Mouse (Mus musculus): ENCODE measurements at regions not wholly inside any gene's neighbourhood (a gene's known extent, or its start where the extent isn't known, plus 50 kb on each side); places are given as distances from the start of the nearest gene placed in this dataset.
"Not testable (repeated sequence)": the region's sequence is repeated elsewhere in the genome, so short reads cannot be mapped to it uniquely, and the experiment has no call there.

DNA sequence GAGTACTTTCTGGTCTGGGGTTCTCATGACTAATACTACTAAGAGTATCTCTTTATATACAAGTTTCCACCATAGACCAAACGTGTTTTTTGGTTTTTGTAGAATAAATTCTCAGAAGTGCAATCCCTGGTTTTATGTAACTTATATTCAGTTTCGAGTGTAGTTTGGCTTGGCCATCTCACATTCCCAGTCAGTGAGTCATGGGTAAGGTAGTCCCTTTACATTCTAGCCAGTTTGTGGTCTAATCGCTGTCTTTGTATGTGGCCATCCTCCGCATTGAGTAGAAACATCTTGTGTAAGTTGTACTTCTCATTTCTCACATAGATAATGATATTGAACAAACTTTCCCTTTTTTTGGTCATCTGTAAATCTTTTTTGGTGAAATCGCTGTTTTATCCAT lies 88.3 kb downstream of the Anxa5 start:
- H3K4me2 ChIP-seq, result no peak overlapping the region
- H3K9ac ChIP-seq (replicated peaks), result no peak overlapping the region
- no peaks in the 10 kb centered on the region for H3K9me3 ChIP-seq (replicated peaks)
- no peaks in the 10 kb centered on the region for H3K27me3 ChIP-seq (replicated peaks)
- H3K36me3 ChIP-seq, result no peaks in the 10 kb centered on the region
- ATAC-seq (ENCODE audit: low FRiP score), result no peak
- H3K4me1 ChIP-seq, result no peaks in the 10 kb centered on the region
- WGBS, result 91% methylated on average over 5 of the region's 5 CpGs
- H3K4me3 ChIP-seq (replicated peaks), result no peak overlapping the region
- no peak overlapping the region for H3K27ac ChIP-seq (replicated peaks)

DNA sequence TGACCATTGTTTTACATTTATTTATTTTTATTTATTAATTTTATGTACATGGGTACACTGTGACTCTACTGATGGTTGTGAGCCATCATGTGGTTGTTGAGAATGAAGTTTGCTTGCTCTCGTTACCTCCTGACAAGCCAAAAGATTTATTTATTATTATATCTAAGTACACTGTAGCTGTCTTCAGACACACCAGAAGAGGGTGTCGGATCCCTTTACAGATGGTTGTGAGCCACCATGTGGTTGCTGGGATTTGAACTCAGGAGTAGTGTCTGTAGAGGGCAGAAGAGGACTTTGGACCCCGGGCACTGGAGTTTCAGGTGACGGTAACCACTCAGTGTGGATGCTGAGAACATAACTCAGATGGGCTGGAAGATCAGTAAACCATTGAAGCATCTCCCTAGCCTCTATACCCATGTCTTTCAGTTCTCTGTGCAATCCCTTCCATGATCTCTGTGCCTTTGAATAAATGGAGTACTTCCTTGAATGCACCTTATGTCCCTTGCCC lies 92.2 kb downstream of the Anxa5 start:
- 92% methylated on average over 4 of the region's 4 CpGs for WGBS

DNA sequence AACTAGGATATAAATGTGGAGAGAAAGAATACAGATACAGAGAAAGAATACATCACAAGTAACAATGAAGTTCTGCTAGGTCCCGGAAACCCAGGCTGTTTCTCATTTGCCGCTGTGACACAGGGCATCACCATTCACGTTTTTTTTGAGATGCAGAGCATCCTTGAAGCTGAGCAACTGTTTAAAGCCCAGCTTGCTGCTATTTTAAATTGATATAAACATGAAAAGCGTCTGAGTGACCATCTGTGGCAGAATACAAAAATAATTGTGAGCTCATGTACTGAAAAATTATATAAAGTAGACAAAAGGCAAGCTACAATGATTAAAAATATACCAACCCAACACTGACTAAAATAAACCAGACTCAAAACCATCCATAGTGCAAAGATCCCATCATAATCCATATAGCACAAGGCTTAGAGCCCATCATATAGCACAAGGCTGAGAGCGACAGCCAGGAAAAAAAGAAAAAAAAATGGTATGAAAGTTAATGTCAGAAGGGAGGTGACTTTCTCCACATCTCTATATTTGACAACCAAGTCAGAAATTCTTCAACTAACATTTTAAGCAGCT lies 94.0 kb downstream of the Anxa5 start:
- Histone ChIP-seq H3K27me3 (replicated peaks) (no peaks in the 10 kb centered on the region), H3K9me3 (replicated peaks) (no peaks in the 10 kb centered on the region), H3K4me3 (replicated peaks) (no peak overlapping the region), H3K27ac (replicated peaks) (no peak overlapping the region), H3K36me3 (no peaks in the 10 kb centered on the region), H3K9ac (replicated peaks) (no peak overlapping the region), H3K4me1 (no peaks in the 10 kb centered on the region), H3K4me2 (no peak overlapping the region)
- ATAC-seq (ENCODE audit: low FRiP score), result no peak
- 84% methylated on average over 5 of the region's 5 CpGs for WGBS

More for the DNA sequence above, 92.2 kb downstream of the Anxa5 start:
- Histone ChIP-seq H3K27me3 (replicated peaks) (no peaks in the 10 kb centered on the region), H3K27ac (replicated peaks) (no peak overlapping the region), H3K4me3 (replicated peaks) (no peak overlapping the region), H3K4me2 (no peak overlapping the region), H3K9me3 (replicated peaks) (no peaks in the 10 kb centered on the region), H3K9ac (replicated peaks) (no peak overlapping the region), H3K36me3 (no peaks in the 10 kb centered on the region), H3K4me1 (no peaks in the 10 kb centered on the region)
- no peak for ATAC-seq (ENCODE audit: low FRiP score)

DNA sequence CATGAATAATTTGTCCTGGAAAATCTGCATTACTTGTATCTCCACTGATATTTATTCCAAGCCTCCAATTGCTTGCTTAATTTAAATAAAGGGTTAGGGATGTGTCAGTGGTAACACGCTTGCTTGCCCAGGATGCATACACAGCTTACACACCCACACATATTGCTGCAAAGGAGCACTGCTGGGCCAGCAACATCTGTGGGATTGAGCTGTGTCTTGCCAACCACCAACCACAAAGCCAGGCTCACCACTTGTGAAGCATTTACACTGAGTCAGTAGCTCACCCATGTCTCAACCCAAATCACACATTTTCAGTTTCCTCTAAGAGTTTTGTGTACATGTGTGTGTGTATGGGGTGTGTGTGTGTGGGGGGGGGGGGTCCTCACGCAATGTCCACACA lies 100.0 kb downstream of the Anxa5 start:
- H3K9me3 ChIP-seq (replicated peaks), result no peaks in the 10 kb centered on the region
- no peaks in the 10 kb centered on the region for H3K4me1 ChIP-seq
- 80% methylated on average over 2 of the region's 2 CpGs for WGBS
- H3K36me3 ChIP-seq, result no peaks in the 10 kb centered on the region
- H3K27ac ChIP-seq (replicated peaks), result no peak overlapping the region
- H3K27me3 ChIP-seq (replicated peaks), result no peaks in the 10 kb centered on the region
- ATAC-seq (ENCODE audit: low FRiP score), result no peak
- H3K4me3 ChIP-seq (replicated peaks), result no peak overlapping the region
- H3K9ac ChIP-seq (replicated peaks), result no peak overlapping the region
- H3K4me2 ChIP-seq, result no peak overlapping the region

DNA sequence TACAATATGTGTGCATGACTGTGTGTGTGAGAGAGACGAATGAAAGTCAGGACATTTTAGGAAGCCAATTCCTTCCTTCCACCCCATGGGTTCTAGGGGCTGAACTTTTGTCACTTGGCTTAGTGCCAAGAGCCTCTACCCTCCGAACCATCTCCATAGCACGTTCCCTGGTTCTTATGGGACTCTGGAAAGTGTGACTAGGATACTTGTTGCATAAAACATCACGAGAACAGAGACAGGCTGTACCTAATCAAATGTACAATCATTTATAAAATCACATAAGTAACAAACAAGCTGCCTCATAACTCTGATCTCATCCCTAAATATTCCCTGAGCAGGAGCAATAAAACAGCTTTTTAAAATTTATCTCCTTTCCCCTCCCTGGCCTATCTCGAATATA lies 100.8 kb downstream of the Anxa5 start:
- Histone ChIP-seq H3K4me2 (no peak overlapping the region), H3K9ac (replicated peaks) (no peak overlapping the region), H3K36me3 (no peaks in the 10 kb centered on the region), H3K4me3 (replicated peaks) (no peak overlapping the region), H3K9me3 (replicated peaks) (no peaks in the 10 kb centered on the region), H3K4me1 (no peaks in the 10 kb centered on the region), H3K27ac (replicated peaks) (no peak overlapping the region), H3K27me3 (replicated peaks) (no peaks in the 10 kb centered on the region)
- 64% methylated on average over 5 of the region's 5 CpGs for WGBS
- no peak for ATAC-seq (ENCODE audit: low FRiP score)

DNA sequence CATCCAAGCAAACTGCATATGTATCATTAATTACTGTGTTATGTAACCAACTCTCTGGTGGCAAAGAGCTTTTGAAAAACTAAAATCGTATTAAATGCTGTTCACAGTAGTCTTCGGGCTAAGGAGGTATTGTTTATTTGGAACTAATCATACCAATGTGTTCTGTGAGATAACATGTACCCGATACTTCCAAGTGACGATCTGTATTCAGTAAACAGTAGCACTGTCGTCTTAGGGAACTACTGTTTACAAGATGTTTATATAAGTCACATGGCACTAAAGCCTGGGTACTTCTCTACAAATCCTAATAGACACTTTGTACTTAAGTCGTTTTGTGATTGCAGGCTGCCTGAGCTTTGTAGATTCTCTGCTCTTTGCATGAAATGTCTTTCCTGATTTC lies 114.8 kb downstream of the Anxa5 start:
- WGBS, result 84% methylated on average over 6 of the region's 6 CpGs
- no peak overlapping the region for H3K27ac ChIP-seq (replicated peaks)
- H3K4me3 ChIP-seq (replicated peaks), result no peak overlapping the region
- H3K4me1 ChIP-seq, result no peaks in the 10 kb centered on the region
- no peak for ATAC-seq (ENCODE audit: low FRiP score)
- no peaks in the 10 kb centered on the region for H3K9me3 ChIP-seq (replicated peaks)
- H3K36me3 ChIP-seq, result no peaks in the 10 kb centered on the region
- H3K9ac ChIP-seq (replicated peaks), result no peak overlapping the region
- H3K27me3 ChIP-seq (replicated peaks), result no peaks in the 10 kb centered on the region
- H3K4me2 ChIP-seq, result no peak overlapping the region

DNA sequence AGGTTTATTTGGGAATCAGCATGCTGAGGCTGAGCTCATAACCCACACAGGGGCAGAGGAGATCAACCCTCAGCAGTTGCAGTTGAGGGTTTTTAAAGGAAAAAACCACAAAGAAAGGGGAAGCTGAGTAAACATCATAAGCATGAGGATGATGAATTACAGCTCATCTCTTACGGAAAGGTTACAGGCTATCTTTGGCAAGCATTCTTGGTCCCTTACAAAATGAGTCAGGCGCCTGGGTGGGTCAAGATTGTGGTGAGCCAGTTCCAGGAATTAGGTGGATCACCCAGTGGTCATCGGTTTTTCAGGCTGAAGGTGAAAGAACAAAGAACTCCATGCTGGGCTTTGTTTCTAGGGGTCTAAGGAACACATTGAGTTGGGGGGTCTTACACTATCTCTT lies 121.5 kb downstream of the Anxa5 start:
- H3K27ac ChIP-seq (replicated peaks); ATAC-seq (ENCODE audit: low FRiP score); H3K4me2 ChIP-seq; H3K36me3 ChIP-seq; H3K9me3 ChIP-seq (replicated peaks); H3K4me1 ChIP-seq; H3K4me3 ChIP-seq (replicated peaks); H3K27me3 ChIP-seq (replicated peaks); H3K9ac ChIP-seq (replicated peaks): not testable (repeated sequence)
- whole genome bisulfite sequencing, result 97% methylated on average over 3 of the region's 3 CpGs

DNA sequence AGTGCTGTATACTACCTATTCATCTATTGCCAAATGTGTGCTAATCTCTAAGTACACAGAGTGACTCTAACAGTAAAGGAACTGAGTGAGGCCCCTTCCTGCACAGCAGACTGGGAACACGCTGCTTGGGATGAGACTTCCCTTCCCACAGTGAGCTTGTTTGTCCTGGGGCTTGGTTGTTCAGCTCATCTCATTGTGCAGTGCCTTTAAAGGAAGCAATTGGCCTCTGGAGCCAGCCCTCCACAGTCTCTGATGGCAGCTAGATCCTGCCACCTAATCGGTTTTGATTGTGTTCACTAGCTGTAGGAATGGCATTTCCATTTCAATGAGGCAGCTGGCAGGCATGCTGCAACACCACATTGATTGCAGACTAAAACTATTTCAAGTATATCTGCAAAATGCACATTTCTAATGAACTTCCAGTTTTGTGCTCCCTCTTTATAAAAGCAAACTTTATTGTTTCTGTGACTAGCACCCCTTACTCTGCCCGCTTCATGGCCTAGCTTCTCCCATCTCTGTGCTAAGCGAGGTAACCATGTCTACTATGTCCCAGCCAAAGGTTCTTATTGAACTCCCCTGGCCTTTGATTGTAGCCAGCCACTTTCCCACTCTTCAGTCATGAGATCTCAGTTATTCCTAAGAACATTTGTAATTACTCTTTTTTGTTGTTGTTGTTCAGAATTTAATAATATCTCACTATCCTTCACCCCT lies 123.5 kb downstream of the Anxa5 start:
- Histone ChIP-seq H3K4me2 (no peak overlapping the region), H3K9me3 (replicated peaks) (no peaks in the 10 kb centered on the region), H3K4me1 (peaks cover 5% of the 10 kb centered on the region; the same call in 1 of the 2 replicates), H3K4me3 (replicated peaks) (no peak overlapping the region), H3K27me3 (replicated peaks) (no peaks in the 10 kb centered on the region), H3K9ac (replicated peaks) (no peak overlapping the region), H3K27ac (replicated peaks) (0 out of 2 replicates have a peak overlapping the region, but pooled peaks have one; percentile 13), H3K36me3 (no peaks in the 10 kb centered on the region)
- ATAC-seq (ENCODE audit: low FRiP score), result peak; percentile 61; the same call in 1 of the 2 replicates
- WGBS, result 36% methylated on average over 4 of the region's 4 CpGs

DNA sequence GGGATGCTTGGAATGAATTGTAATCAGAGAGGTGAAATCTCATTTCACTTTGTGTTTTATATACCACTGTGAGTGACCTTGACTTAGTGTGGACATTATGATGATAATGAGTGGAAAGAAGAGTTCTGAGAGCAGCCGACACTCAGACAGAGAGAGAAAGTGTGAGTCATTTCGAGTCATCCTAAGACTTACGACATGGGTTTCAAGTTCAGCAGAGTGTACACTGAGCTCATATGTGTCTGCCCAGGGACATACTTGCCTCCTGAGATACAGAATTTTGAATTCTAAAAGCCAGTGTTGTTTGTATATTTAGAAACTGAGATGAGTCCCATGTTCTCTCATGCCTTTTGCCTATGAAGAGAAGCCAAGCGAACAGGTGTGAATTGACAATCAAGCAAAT lies 126.6 kb downstream of the Anxa5 start:
- Histone ChIP-seq H3K9ac (replicated peaks) (no peak overlapping the region), H3K27me3 (replicated peaks) (no peaks in the 10 kb centered on the region), H3K9me3 (replicated peaks) (no peaks in the 10 kb centered on the region), H3K27ac (replicated peaks) (no peak overlapping the region), H3K4me2 (no peak overlapping the region), H3K4me3 (replicated peaks) (no peak overlapping the region), H3K36me3 (no peaks in the 10 kb centered on the region), H3K4me1 (peaks cover 5% of the 10 kb centered on the region; the same call in 1 of the 2 replicates)
- 80% methylated on average over 4 of the region's 4 CpGs for WGBS
- no peak for ATAC-seq (ENCODE audit: low FRiP score)

DNA sequence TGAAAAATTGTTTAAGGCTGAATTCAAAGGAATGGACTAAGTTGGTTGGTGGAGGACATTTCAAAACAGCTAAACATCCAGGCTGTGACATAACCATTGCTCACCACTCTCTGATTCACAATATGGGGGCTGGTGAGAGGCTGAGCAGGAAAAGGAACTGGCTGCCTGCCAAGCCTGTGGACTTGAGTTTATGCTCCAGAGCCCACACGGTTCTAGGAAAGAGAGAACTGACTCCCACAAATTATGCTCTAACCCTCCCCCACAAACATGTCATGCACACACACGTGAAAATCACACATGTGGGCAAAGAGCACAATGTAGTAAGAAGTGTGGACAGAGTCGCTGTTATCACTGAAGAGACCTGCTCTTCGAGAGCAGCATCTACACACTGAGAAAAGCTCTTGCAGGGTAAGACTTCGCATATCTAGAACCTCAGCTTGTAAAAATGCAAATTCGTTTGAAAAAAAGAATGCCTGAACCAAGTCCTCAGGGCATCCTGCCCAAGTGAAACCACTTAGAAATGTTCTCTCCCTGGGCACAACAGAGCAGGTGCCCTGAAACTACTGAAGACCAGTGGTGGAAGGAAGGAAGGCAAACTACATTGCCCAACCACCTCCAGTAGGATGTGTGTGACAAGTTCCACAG lies 118.9 kb upstream of the Qrfpr start:
- no peaks in the 10 kb centered on the region for H3K27me3 ChIP-seq (replicated peaks)
- no peaks in the 10 kb centered on the region for H3K4me1 ChIP-seq
- H3K9ac ChIP-seq (replicated peaks), result no peak overlapping the region
- H3K4me3 ChIP-seq (replicated peaks), result no peak overlapping the region
- H3K9me3 ChIP-seq (replicated peaks), result no peaks in the 10 kb centered on the region
- no peak overlapping the region for H3K27ac ChIP-seq (replicated peaks)
- no peak overlapping the region for H3K4me2 ChIP-seq
- 72% methylated on average over 6 of the region's 6 CpGs for WGBS
- H3K36me3 ChIP-seq, result no peaks in the 10 kb centered on the region
- no peak for ATAC-seq (ENCODE audit: low FRiP score)

DNA sequence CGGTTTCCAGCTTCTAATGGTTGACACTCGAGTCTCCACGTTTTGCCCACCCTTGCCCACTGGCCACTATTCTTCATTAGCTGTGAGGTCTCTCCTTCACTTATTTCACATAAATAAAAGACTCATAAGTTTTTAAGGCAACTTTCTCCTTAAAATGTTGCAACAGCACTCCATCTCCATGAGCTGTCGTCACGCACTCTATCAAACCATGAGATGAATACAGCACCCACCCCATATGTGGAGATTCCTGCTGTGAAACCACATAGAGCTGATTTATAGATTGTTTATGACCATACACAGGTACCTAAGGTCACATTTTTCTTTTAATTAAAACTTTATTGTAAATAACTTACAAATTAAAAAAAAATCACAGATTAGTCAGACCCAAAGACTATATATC lies 117.5 kb upstream of the Qrfpr start:
- 93% methylated on average over 5 of the region's 5 CpGs for WGBS

DNA sequence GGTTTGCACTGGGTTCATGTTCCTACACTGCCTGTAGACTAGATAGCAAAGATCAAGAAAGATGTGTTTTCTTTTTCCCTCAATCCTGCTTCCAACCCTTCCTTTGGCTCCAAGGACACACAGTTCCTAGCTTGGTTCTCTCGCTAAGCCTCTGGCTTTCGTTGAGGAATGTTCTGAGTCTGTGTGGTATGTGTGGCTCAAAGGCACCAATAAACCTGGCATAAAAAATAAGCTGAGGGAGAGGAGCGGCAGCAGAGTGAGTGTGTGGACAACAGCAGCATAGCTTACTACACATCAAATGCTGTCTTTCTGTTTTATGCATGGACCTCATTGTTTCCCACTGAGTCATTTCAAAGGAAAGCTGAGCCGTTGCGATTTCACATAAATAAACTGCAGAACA lies 112.2 kb upstream of the Qrfpr start:
- Histone ChIP-seq H3K9me3 (replicated peaks) (no peaks in the 10 kb centered on the region), H3K4me1 (no peaks in the 10 kb centered on the region), H3K36me3 (no peaks in the 10 kb centered on the region), H3K4me3 (replicated peaks) (no peak overlapping the region), H3K4me2 (no peak overlapping the region), H3K27ac (replicated peaks) (no peak overlapping the region), H3K9ac (replicated peaks) (no peak overlapping the region), H3K27me3 (replicated peaks) (no peaks in the 10 kb centered on the region)
- 80% methylated on average over 5 of the region's 5 CpGs for WGBS
- no peak for ATAC-seq (ENCODE audit: low FRiP score)

More for the DNA sequence above, 117.5 kb upstream of the Qrfpr start:
- Histone ChIP-seq H3K4me3 (replicated peaks) (no peak overlapping the region), H3K4me1 (no peaks in the 10 kb centered on the region), H3K9me3 (replicated peaks) (no peaks in the 10 kb centered on the region), H3K36me3 (no peaks in the 10 kb centered on the region), H3K27ac (replicated peaks) (no peak overlapping the region), H3K4me2 (no peak overlapping the region), H3K27me3 (replicated peaks) (no peaks in the 10 kb centered on the region), H3K9ac (replicated peaks) (no peak overlapping the region)
- ATAC-seq (ENCODE audit: low FRiP score), result no peak
